Mouse (Mus musculus) embryo, embryonic 10.5 days (tissue): ENCODE results near the gene Msln.

ENCODE experiments used
- DNase-seq: peaks from one replicate; pipeline ENCODE4 v3.0.0-alpha.2; 2015; ENCODE audit warnings: low spot score

Msln gene

DNA sequence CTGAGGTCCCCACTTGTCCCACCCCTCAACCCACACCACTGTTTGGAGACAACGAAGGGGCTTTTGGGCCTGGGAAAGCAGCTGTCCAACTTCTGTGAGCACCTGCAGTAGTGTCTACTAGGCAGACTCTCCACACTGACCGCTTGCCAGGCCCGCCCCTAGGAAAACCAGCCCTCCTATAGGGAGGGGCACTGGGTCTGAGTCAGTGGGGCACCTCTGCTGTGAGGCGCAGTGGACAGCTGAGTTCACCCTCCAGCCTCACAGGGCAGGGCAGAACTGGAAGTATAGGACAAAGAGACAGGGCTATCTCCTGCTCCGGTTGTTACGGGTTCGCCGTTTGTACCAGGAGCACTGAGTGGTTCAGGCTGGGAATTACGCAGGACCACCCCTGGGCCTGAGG is at the start of gene Msln:
Gene Msln, minus strand, starts transcription at position 138 of the 400 bp plus-strand sequence.
- DNase-seq: no peak

DNA sequence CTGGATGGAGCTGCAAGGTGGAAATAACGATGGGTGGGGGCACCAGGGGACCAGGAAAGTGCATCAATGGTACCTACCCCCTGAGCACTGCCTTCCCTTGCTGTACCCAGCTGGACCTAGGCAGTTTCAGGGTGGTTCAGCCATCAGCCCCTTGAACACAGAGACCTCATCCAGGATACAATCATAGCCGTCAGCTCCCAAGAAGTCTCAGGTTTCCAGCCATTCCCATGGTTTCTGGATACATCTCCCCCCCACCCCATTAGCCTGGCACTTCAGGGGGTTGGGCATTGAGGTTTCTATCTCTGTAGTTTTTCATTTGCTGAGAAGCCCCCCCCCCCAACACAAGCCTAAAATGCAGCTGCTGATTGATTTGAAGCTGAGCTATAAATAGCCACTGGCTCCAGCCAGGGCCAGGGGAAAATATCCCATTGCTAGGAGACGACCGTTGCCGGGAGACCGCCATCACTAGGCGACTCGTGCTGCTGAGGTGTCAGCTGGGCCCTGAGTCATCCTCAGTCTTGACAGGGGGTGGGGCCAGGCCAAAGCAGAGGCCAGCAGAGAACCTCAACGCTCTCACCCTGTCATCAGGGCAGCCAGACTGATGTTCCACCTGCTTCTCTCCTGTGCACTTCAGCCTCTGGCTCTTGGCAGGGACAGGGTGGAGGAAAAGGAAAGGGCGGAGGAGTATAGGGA is 48.8 kb upstream of the Msln start:
- DNase-seq: peak; percentile 89

GRCm38 (mm10) chr17:25801029-25801428 is 46.9 kb upstream of the Msln start:
- DNase-seq: peak; percentile 93

- peak; percentile 97 for DNase-seq
Measured at GRCm38 (mm10) chr17:25796951-25797369, 42.8 kb upstream of the Msln start, which contains the start of gene Metrn. TSS of gene Metrn (minus strand) at chr17:25797136.

DNA sequence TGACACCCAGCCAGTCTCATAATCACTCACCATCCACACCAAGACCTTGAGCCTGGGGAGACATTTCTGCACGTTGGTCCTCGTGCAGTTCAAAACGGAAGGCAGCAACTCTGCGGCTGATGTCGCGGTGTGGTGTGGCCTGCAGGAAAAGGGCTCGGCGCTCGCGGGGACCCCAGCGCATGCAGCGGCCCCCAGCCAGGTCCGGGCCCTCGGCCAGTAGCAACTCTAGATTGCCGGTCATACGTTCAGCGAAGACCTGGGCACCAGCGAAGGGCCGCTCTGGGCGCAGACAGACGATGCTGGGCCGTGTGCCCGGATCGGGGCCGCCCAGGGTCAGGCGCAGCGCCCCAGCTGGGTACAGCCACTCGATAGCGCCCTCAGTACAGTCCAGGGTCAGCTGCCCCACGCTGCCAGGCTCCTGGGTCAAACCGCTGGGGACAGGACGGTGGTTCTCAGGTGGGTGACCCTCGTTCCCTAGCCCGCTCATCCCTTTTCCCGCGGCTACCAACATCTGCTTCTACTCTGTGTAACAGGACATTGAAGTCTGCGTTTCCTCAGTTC is 42.1 kb upstream of the Msln start:
- DNase-seq: no peak

DNA sequence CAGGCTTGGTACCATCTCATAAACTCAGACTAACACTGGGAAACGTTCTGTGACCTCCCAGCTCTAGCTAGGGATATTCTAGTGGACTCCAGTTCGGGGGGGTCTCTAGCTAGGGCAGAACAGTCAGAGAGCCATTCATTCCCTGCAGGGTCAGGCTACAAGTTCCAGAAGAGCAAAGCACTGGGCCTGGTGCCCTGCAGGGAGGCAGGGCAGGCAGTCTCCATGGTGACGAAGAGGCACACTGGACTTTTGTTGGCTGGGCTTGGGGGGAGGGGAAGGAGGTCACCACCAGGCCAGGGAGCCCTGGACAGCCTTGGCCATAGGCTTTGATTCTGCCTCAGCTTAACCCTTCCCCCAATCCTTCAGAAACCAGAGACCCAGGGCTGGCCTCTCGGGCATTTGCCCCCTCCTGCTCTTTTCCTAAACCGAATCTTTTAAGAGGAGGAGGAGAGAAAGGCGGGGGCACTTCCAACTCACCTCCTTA is 41.5 kb upstream of the Msln start, which contains the start of gene AC134908.4:
Gene AC134908.4, minus strand, starts transcription at position 51 of the 484 bp plus-strand sequence.
- DNase-seq: peak; percentile 97

- no peak for DNase-seq
Measured at GRCm38 (mm10) chr17:25794998-25795397, 40.8 kb upstream of the Msln start.

GRCm38 (mm10) chr17:25794197-25794596 is 40.0 kb upstream of the Msln start:
- peak; percentile 70 for DNase-seq

DNA sequence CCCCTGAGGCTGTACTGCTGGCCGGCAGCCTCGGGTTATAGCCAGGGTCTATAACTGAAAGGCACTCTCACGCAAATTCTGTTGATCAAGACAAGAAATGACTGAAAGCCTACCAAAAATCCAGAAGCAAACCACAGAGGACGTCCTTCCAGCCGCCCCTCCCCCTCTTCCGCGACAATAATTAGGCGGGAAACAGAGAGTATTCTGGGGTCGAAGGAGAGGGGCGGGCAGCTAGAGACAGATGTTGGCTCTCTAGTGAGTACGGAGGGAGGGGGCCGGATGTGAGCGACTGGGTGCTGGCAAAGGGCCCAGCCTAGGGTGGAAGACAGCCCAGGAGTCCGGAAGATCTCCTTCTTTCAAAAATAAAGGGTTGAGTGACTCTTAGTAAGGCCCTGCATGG is 38.4 kb upstream of the Msln start, which contains the start of gene Fam173a:
Gene Fam173a, minus strand, starts transcription at position 287 of the 400 bp plus-strand sequence.
- DNase-seq: peak; percentile 82

DNA sequence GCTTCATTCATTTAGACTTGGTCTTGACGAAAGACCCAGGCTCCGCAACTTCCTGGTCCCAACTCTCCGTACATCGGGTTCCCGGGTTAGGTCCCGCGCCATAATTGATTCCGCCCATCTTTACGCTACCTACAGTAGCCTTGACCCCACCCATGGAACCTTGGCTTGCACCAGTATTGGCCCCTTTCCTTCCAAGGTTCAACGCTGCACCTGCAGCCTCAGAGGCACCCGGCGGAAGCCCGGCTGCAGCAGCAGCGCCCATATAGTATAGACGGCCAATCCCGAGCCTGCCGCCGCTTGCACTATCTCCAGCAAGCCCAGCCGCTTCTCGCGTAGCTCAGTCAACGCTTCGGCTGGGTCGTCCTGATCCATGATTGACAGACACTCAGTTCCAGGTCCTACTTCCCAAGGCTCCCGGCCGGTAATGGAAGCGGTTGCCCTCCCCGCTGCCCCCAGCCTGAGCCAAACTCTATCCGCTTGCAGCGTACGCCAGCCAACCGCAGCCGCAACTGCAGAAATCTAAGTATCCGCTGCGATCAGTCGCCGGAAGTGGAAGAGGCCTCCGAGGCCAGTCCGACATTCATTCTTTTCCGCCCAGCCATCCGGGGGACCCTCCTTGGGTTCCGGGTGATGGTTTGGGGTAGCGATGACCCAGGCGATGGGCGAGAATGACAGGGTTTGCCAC is 37.8 kb upstream of the Msln start:
- peak; percentile 89 for DNase-seq

- no peak for DNase-seq
Measured at GRCm38 (mm10) chr17:25791320-25791842, 37.2 kb upstream of the Msln start.

DNA sequence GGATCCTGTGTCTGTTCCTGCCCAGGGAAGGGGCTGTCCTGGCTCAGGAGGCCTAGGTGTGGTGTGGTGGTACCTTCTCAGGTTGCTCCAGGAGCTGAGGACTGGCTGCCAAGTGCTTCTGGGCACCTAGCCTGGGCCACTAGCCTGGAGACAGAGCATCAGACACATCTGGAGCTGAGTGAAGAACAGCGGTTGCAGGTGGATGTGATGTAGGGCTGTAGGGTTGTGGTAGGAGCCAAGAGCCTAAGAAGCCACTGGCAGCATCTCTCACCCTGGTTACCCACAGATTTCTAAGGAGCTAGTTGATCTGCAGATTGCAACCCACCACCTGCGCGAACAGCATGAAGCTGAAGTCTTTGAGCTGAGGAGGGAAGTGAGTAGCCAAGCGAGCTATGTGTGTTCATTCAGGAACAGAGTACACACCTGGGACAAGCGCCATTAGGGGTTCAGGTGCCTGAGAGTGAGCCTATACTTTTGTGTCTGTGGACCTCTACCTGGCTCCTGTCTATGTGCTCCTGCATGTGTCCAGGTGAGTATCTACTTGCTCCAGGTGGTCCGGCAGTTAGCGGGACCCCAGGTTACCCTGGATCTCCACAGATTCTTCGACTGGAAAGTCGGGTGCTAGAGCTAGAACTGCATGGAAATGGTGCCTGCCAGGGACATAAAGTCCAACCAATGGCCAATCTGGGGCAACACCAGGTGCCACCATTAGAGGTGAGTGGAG is 32.8 kb upstream of the Msln start:
- DNase-seq: no peak

GRCm38 (mm10) chr17:25786280-25786679 is 32.1 kb upstream of the Msln start, which contains the start of gene Ccdc78:
TSS of gene Ccdc78 (plus strand) at chr17:25786580.
- DNase-seq: no peak

DNA sequence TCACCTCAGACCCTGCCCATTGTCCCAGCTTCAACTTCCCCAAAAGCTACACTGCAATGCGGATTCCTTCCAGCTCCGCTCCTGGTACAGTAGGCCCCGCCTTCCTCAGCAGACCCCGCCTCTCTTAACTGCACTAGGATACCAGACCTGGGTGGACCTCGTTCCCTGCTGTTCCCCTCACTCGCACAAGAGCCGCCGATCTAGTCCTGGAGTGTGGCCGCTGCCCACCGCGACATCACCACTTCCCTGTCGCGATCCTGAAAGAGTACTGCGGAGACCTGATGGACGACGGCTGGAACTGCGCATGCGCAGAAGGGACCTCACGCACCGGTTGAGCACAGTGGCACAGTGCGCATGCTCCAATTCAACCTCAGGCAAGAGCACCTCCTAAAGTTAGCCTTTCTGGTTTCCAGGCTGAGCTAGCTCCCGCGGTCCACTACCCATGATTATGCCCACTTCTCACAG is 31.1 kb upstream of the Msln start, which contains the start of gene Haghl:
Gene Haghl, minus strand, starts transcription at position 393 of the 465 bp plus-strand sequence.
- peak; percentile 98 for DNase-seq

GRCm38 (mm10) chr17:25783861-25784574 is 29.8 kb upstream of the Msln start:
- DNase-seq: no peak

GRCm38 (mm10) chr17:25783086-25783485 is 28.9 kb upstream of the Msln start:
- DNase-seq: no peak

DNA sequence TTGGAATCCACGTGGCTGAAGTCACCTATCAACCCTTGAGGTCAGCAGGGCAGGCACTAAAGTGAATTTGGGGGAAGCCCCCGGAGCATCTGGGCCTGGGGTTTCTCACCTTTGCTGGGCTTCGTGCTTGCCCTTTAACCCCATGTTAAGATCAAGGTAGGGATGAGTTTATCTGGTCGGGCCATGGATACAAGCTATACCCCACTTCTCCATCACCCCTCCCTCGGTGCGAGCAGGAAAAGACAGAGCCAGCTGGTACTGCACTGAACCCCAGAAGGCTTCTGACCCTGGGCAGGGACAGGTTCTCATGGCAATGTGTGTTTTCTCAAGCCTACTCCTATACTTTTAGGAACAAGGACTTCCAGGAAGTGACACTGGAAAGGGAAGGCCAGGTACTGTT is 27.2 kb upstream of the Msln start:
- no peak for DNase-seq

GRCm38 (mm10) chr17:25777948-25778347 is 23.8 kb upstream of the Msln start:
- no peak for DNase-seq

DNA sequence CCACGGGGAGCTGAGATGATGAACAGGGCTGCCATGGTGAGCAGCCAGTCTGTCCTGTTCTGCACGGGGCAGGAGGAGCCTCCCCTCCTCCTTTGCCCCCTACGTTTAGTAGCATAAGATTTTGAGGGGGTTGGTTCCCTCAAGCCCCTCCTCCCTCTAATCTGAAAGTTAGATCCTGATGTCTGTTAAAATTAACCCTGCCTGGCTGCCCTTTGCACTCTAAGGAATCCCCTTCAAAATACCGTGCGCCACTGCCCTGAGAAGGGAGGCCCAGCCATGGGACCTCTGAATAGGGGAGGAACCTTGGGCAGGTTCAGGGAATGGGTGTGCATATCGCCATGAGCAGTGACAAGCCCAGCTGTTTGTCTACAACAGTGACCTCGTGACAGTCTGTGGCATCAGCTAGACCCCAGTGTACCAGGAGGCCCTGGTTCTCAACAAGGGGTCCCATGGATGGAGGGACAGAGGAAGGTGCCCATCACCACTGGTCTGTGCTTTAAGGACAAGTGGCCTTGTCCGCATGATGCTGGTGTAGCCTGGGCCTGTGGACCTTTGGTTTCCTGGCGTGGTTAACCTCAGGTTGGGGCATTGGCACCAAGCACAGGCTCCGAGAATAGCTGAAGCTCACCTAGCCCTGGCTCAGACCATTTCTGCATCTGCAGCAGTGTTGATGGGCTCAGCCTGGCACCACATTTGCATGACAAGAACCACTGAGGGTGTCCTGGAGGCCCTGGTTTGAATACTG is 21.3 kb upstream of the Msln start:
- no peak for DNase-seq

GRCm38 (mm10) chr17:25773549-25774120 is 19.5 kb upstream of the Msln start, which contains the start of gene Narfl:
TSS of gene Narfl (plus strand) at chr17:25773776.
- peak; percentile 99 for DNase-seq
